Comparison of ENCODE assay signal across 27 mouse cellular contexts in genomic region chr6:136850267-136850666, GRCm38 (mm10). TPM values are rescaled to one million over a fixed set of nuclear protein-coding genes. Genes with fewer than 3 reads are reported as not detected.
DNase-seq lines count a peak whose midpoint lies in the region; ATAC-seq and TF ChIP-seq lines count a peak whose summit lies in the region.
"Had no signal": no experiment of that assay in that cellular context is flagged by ENCODE, and none has a peak within 500 bp of the region (broad histone marks: within the 10 kb centered on the region; RNA-seq: fewer than 3 reads in every experiment).

No protein-coding gene starts in this region.

- H3K9ac ChIP-seq in heart, postnatal 0 days (replicated peaks; ENCODE audit: low read depth, low read length) = no peak overlapping the region
- no peak overlapping the region for H3K9ac ChIP-seq in heart, adult 2 months (ENCODE audit: low read depth, low read length)
- H3K9ac ChIP-seq in intestine, embryonic 16.5 days (ENCODE audit: low read depth, low read length) = no peak overlapping the region
- H3K9ac ChIP-seq in midbrain, embryonic 13.5 days (replicated peaks) = no peak overlapping the region
- H3K9ac ChIP-seq: embryonic facial prominence, embryonic 13.5 days; forebrain, embryonic 13.5 days; hindbrain, embryonic 15.5 days; lung, embryonic 14.5 days; neural tube, embryonic 15.5 days had no signal

- H3K4me1 ChIP-seq in heart, postnatal 0 days (ENCODE audit: control insufficient read depth, insufficient read depth) = peaks cover 3% of the 10 kb centered on the region
- peaks cover 2% of the 10 kb centered on the region for H3K4me1 ChIP-seq in heart, adult 2 months (ENCODE audit: control insufficient read depth, insufficient read depth, low read length)
- H3K4me1 ChIP-seq in intestine, embryonic 16.5 days (ENCODE audit: control insufficient read depth, insufficient read depth, low read length) = 0 out of 2 replicates have a peak, but pooled peaks cover 3% of the 10 kb centered on the region
- 0 out of 2 replicates have a peak, but pooled peaks cover 2% of the 10 kb centered on the region for H3K4me1 ChIP-seq in midbrain, embryonic 13.5 days (replicated peaks)

- H3K36me3 ChIP-seq in heart, postnatal 0 days (replicated peaks; ENCODE audit: control insufficient read depth, insufficient read depth, low read length) = peaks cover 8% of the 10 kb centered on the region; the same call in 1 of the 2 replicates
- H3K36me3 ChIP-seq in heart, adult 2 months (ENCODE audit: control insufficient read depth, insufficient read depth, low read length) = no peaks in the 10 kb centered on the region
- H3K36me3 ChIP-seq in intestine, embryonic 16.5 days (ENCODE audit: control insufficient read depth, insufficient read depth, low read length) = no peaks in the 10 kb centered on the region
- no peaks in the 10 kb centered on the region for H3K36me3 ChIP-seq in midbrain, embryonic 13.5 days
- H3K36me3 ChIP-seq: embryonic facial prominence, embryonic 13.5 days; hindbrain, embryonic 15.5 days; neural tube, embryonic 15.5 days had no signal

- no peak overlapping the region for H3K27ac ChIP-seq in heart, postnatal 0 days (ENCODE audit: low read depth)
- no peak overlapping the region for H3K27ac ChIP-seq in heart, adult 2 months
- no peak overlapping the region for H3K27ac ChIP-seq in intestine, embryonic 16.5 days (ENCODE audit: low read length)
- H3K27ac ChIP-seq in midbrain, embryonic 13.5 days = no peak overlapping the region
- H3K27ac ChIP-seq: embryonic facial prominence, embryonic 13.5 days; forebrain, embryonic 13.5 days; hindbrain, embryonic 15.5 days; neural tube, embryonic 15.5 days had no signal

- no peak overlapping the region for H3K4me2 ChIP-seq in heart, postnatal 0 days (ENCODE audit: low read depth, low read length)
- no peak overlapping the region for H3K4me2 ChIP-seq in intestine, embryonic 16.5 days (ENCODE audit: low read depth, low read length)
- no peak overlapping the region for H3K4me2 ChIP-seq in midbrain, embryonic 13.5 days (replicated peaks)
- H3K4me2 ChIP-seq: embryonic facial prominence, embryonic 13.5 days; forebrain, embryonic 13.5 days; hindbrain, embryonic 15.5 days; lung, embryonic 14.5 days; neural tube, embryonic 15.5 days had no signal

- WGBS in heart, postnatal 0 days = 62% methylated on average over 6 of the region's 6 CpGs
- 42% methylated on average over 6 of the region's 6 CpGs for WGBS in heart, adult 2 months
- WGBS in intestine, embryonic 16.5 days = 75% methylated on average over 6 of the region's 6 CpGs
- WGBS in midbrain, embryonic 13.5 days = 85% methylated on average over 6 of the region's 6 CpGs

- H3K27me3 ChIP-seq in heart, postnatal 0 days (ENCODE audit: control insufficient read depth, insufficient read depth, low read length) = no peaks in the 10 kb centered on the region
- H3K27me3 ChIP-seq in heart, adult 2 months (ENCODE audit: control insufficient read depth, insufficient read depth, low read length) = no peaks in the 10 kb centered on the region
- H3K27me3 ChIP-seq in intestine, embryonic 16.5 days (replicated peaks; ENCODE audit: control insufficient read depth, insufficient read depth, low read length) = no peaks in the 10 kb centered on the region
- no peaks in the 10 kb centered on the region for H3K27me3 ChIP-seq in midbrain, embryonic 13.5 days
- H3K27me3 ChIP-seq: embryonic facial prominence, embryonic 13.5 days; forebrain, embryonic 13.5 days; hindbrain, embryonic 15.5 days; neural tube, embryonic 15.5 days had no signal

- peak; percentile 67 for DNase-seq in heart, adult 11 months
- DNase-seq in heart, postnatal 4 days = no peak
- DNase-seq in heart, postnatal 0 days (ENCODE audit: low spot score) = no peak
- DNase-seq in heart, adult 2 months = no peak
- DNase-seq in thymus, postnatal 0 days (ENCODE audit: low spot score) = peak; percentile 34
- DNase-seq in thymus, adult 18-20 months = no peak
- DNase-seq: adrenal gland, postnatal 10 days; cerebellum, adult 18-20 months; cerebellum, postnatal 25 days; embryo, embryonic 11 days; kidney, adult 8-10 months; kidney, postnatal 36 days; lung, embryonic 14.5 days; right cerebral cortex, adult 18-20 months; right cerebral cortex, postnatal 4 days had no signal

- ATAC-seq in heart, postnatal 0 days (ENCODE audit: insufficient read depth, low read depth) = 0 out of 2 replicates have a peak, but pooled peaks have one; percentile 14
- ATAC-seq in intestine, embryonic 16.5 days = no peak
- no peak for ATAC-seq in midbrain, embryonic 13.5 days
- ATAC-seq: activated CD4-positive, CD25-positive, alpha-beta regulatory T cell, adult 4 months; forebrain, embryonic 13.5 days had no signal

- intact Hi-C loops in heart, adult 2 months (cut with DNase I) = no loop called here

- no peaks in the 10 kb centered on the region for H3K79me2 ChIP-seq in heart, adult 2 months (replicated peaks; ENCODE audit: control insufficient read depth, insufficient read depth, low read length)

- TF ChIP-seq CTCF in heart, postnatal 0 days (IDR thresholded peaks at IDR 0.05; ENCODE audit: low read depth) = no peak
- no peak for TF ChIP-seq CTCF in heart, adult 2 months (IDR thresholded peaks at IDR 0.05)

- H3K9me3 ChIP-seq in heart, postnatal 0 days (replicated peaks; ENCODE audit: control insufficient read depth, low read length) = no peaks in the 10 kb centered on the region
- no peaks in the 10 kb centered on the region for H3K9me3 ChIP-seq in intestine, embryonic 16.5 days (ENCODE audit: control insufficient read depth, low read length)
- no peaks in the 10 kb centered on the region for H3K9me3 ChIP-seq in midbrain, embryonic 13.5 days
- H3K9me3 ChIP-seq: embryonic facial prominence, embryonic 13.5 days; forebrain, embryonic 13.5 days; hindbrain, embryonic 15.5 days; neural tube, embryonic 15.5 days had no signal

- no peak overlapping the region for H3K4me3 ChIP-seq in heart, postnatal 0 days (ENCODE audit: low read depth, low read length)
- H3K4me3 ChIP-seq in heart, adult 2 months = no peak overlapping the region
- H3K4me3 ChIP-seq in intestine, embryonic 16.5 days (ENCODE audit: low read length) = no peak overlapping the region
- no peak overlapping the region for H3K4me3 ChIP-seq in midbrain, embryonic 13.5 days (replicated peaks)
- H3K4me3 ChIP-seq: embryonic facial prominence, embryonic 13.5 days; erythroblast, embryonic 14.5 days; forebrain, embryonic 13.5 days; hindbrain, embryonic 15.5 days; neural tube, embryonic 15.5 days had no signal

- no peak for TF ChIP-seq POLR2A in heart, adult 2 months (IDR thresholded peaks at IDR 0.05; ENCODE audit: insufficient read depth, low read depth, low read length)

- no peak for TF ChIP-seq EP300 in heart, postnatal 0 days (IDR thresholded peaks at IDR 0.05; ENCODE audit: low read depth)
- TF ChIP-seq EP300 in heart, adult 2 months (IDR thresholded peaks at IDR 0.05; ENCODE audit: insufficient read depth, low read depth, low read length) = no peak

RNA-seq across cellular contexts. Expression of gene Art4, which starts 7.3 kb away (rescaled TPM):
- 10 to 100 TPM in 1 of 2 experiments, 1 to 10 TPM in 1; 7.0 to 10.5 TPM for total RNA-seq in heart, postnatal 4 days (2021)
- total RNA-seq in heart, postnatal 0 days (2014; rRNA removed; ENCODE audit: low replicate concordance) = 19.3 and 28.8 TPM in 2 replicates
- 8.7 and 11.4 TPM in 2 replicates for polyA plus RNA-seq in heart, postnatal 0 days (2015; fragmentation: Nextera tagmentation; extraction: Ambion mirVana)
- total RNA-seq in heart, adult 2 months (2021) = 10 to 100 TPM; 16.3 to 19.6 TPM
- polyA plus RNA-seq in heart, adult 2 months (2012; rRNA removed) = 12.8 and 19.9 TPM in 2 replicates
- polyA plus RNA-seq in thymus, postnatal 0 days (2015; fragmentation: Nextera tagmentation; extraction: Ambion mirVana) = 15.4 and 19.2 TPM in 2 replicates
- 2.8 and 3.1 TPM in 2 replicates for polyA plus RNA-seq in intestine, embryonic 16.5 days (2015; fragmentation: Nextera tagmentation; extraction: Ambion mirVana)
- polyA plus RNA-seq in midbrain, embryonic 13.5 days (2015; fragmentation: Nextera tagmentation; extraction: Ambion mirVana) = 0.08 and 0.16 TPM in 2 replicates
- total RNA-seq: gastrocnemius, adult 18-20 months; left cerebral cortex, adult 18-20 months had no signal

RNA-seq across cellular contexts. Expression of gene Smco3, which starts 15.0 kb away (rescaled TPM):
- total RNA-seq in heart, postnatal 4 days (2021) = under 1 TPM in 1 of 2 experiments, not detected in 1; 0.20 TPM
- total RNA-seq in heart, postnatal 0 days (2014; rRNA removed; ENCODE audit: low replicate concordance) = not detected in 2 replicates
- polyA plus RNA-seq in heart, postnatal 0 days (2015; fragmentation: Nextera tagmentation; extraction: Ambion mirVana) = not detected in 2 replicates
- total RNA-seq in heart, adult 2 months (2021) = not detected
- polyA plus RNA-seq in heart, adult 2 months (2012; rRNA removed) = 0.04 TPM in 1 of 2 replicates, not detected in the other
- polyA plus RNA-seq in thymus, postnatal 0 days (2015; fragmentation: Nextera tagmentation; extraction: Ambion mirVana) = 0.16 TPM in 1 of 2 replicates, not detected in the other
- polyA plus RNA-seq in intestine, embryonic 16.5 days (2015; fragmentation: Nextera tagmentation; extraction: Ambion mirVana) = 2.4 and 2.6 TPM in 2 replicates
- 0.35 and 0.40 TPM in 2 replicates for polyA plus RNA-seq in midbrain, embryonic 13.5 days (2015; fragmentation: Nextera tagmentation; extraction: Ambion mirVana)
- total RNA-seq: hematopoietic stem cell, adult 5-6 weeks had no signal
- polyA plus RNA-seq: activated CD4-positive, CD25-positive, alpha-beta regulatory T cell, adult 4 months; erythroblast, embryonic 14.5 days; forebrain, embryonic 13.5 days had no signal

RNA-seq across cellular contexts. Expression of gene Wbp11, which starts 22.2 kb away (rescaled TPM):
- 10 to 100 TPM; 89.9 to 90.8 TPM for total RNA-seq in heart, postnatal 4 days (2021)
- total RNA-seq in heart, postnatal 0 days (2014; rRNA removed; ENCODE audit: low replicate concordance) = 28.2 and 37.7 TPM in 2 replicates
- polyA plus RNA-seq in heart, postnatal 0 days (2015; fragmentation: Nextera tagmentation; extraction: Ambion mirVana) = 51.1 and 52.7 TPM in 2 replicates
- 10 to 100 TPM; 67.6 to 68.1 TPM for total RNA-seq in heart, adult 2 months (2021)
- polyA plus RNA-seq in heart, adult 2 months (2012; rRNA removed) = 28.7 and 28.9 TPM in 2 replicates
- polyA plus RNA-seq in thymus, postnatal 0 days (2015; fragmentation: Nextera tagmentation; extraction: Ambion mirVana) = 88.9 and 90.5 TPM in 2 replicates
- polyA plus RNA-seq in intestine, embryonic 16.5 days (2015; fragmentation: Nextera tagmentation; extraction: Ambion mirVana) = 82.1 and 82.3 TPM in 2 replicates
- 89.8 and 92.5 TPM in 2 replicates for polyA plus RNA-seq in midbrain, embryonic 13.5 days (2015; fragmentation: Nextera tagmentation; extraction: Ambion mirVana)

RNA-seq across cellular contexts. Expression of gene BC049715, which starts 22.8 kb away (rescaled TPM):
- 1 to 10 TPM; 2.1 to 2.5 TPM for total RNA-seq in heart, postnatal 4 days (2021)
- total RNA-seq in heart, postnatal 0 days (2014; rRNA removed; ENCODE audit: low replicate concordance) = 0.04 and 0.43 TPM in 2 replicates
- 1.4 and 2.5 TPM in 2 replicates for polyA plus RNA-seq in heart, postnatal 0 days (2015; fragmentation: Nextera tagmentation; extraction: Ambion mirVana)
- 1 to 10 TPM in 1 of 2 experiments, under 1 TPM in 1; 0.44 to 1.8 TPM for total RNA-seq in heart, adult 2 months (2021)
- 0.59 and 0.61 TPM in 2 replicates for polyA plus RNA-seq in heart, adult 2 months (2012; rRNA removed)
- polyA plus RNA-seq in thymus, postnatal 0 days (2015; fragmentation: Nextera tagmentation; extraction: Ambion mirVana) = 2.1 and 3.0 TPM in 2 replicates
- 0.65 and 0.93 TPM in 2 replicates for polyA plus RNA-seq in intestine, embryonic 16.5 days (2015; fragmentation: Nextera tagmentation; extraction: Ambion mirVana)
- 1.4 and 1.7 TPM in 2 replicates for polyA plus RNA-seq in midbrain, embryonic 13.5 days (2015; fragmentation: Nextera tagmentation; extraction: Ambion mirVana)

RNA-seq across cellular contexts. Expression of gene Mgp, which starts 25.4 kb away (rescaled TPM):
- total RNA-seq in heart, postnatal 4 days (2021) = 100 to 1,000 TPM; 188 to 201 TPM
- total RNA-seq in heart, postnatal 0 days (2014; rRNA removed; ENCODE audit: low replicate concordance) = 344 and 362 TPM in 2 replicates
- polyA plus RNA-seq in heart, postnatal 0 days (2015; fragmentation: Nextera tagmentation; extraction: Ambion mirVana) = 403 and 465 TPM in 2 replicates
- total RNA-seq in heart, adult 2 months (2021) = 100 to 1,000 TPM; 409 to 433 TPM
- 1,071 and 1,296 TPM in 2 replicates for polyA plus RNA-seq in heart, adult 2 months (2012; rRNA removed)
- 53.9 and 64.3 TPM in 2 replicates for polyA plus RNA-seq in thymus, postnatal 0 days (2015; fragmentation: Nextera tagmentation; extraction: Ambion mirVana)
- polyA plus RNA-seq in intestine, embryonic 16.5 days (2015; fragmentation: Nextera tagmentation; extraction: Ambion mirVana) = 93.4 and 97.1 TPM in 2 replicates
- 2.7 TPM in 2 replicates for polyA plus RNA-seq in midbrain, embryonic 13.5 days (2015; fragmentation: Nextera tagmentation; extraction: Ambion mirVana)
- total RNA-seq: hematopoietic stem cell, adult 5-6 weeks; megakaryocyte-erythroid progenitor cell, adult 5-6 weeks had no signal
- polyA plus RNA-seq: activated CD4-positive, CD25-positive, alpha-beta regulatory T cell, adult 4 months; erythroblast, embryonic 14.5 days had no signal

Comparison
In these comparisons a context has a peak if more than half of its experiments do, and no peak if none do; other contexts are left out.
1. DNase-seq: peak in heart, adult 11 months (single experiment) and thymus, postnatal 0 days (single experiment); none in heart, postnatal 4 days (single experiment), heart, postnatal 0 days (single experiment), heart, adult 2 months (0 of 2) and thymus, adult 18-20 months (0 of 2).